In genomic region chr6:101534214-101535052, GRCm38 (mm10) we compare ENCODE assay signal across 9 mouse cellular contexts.
DNase-seq lines count a peak whose midpoint lies in the region; ATAC-seq and TF ChIP-seq lines count a peak whose summit lies in the region.
"Had no signal": no experiment of that assay in that cellular context is flagged by ENCODE, and none has a peak within 500 bp of the region (broad histone marks: within the 10 kb centered on the region; RNA-seq: fewer than 3 reads in every experiment).

No protein-coding gene starts in this region.

- H3K27me3 ChIP-seq in heart, postnatal 0 days (ENCODE audit: control insufficient read depth, insufficient read depth, low read length) = no peaks in the 10 kb centered on the region
- H3K27me3 ChIP-seq: heart, embryonic 13.5 days had no signal

- H3K9me3 ChIP-seq in heart, postnatal 0 days (replicated peaks; ENCODE audit: control insufficient read depth, low read length) = no peaks in the 10 kb centered on the region
- H3K9me3 ChIP-seq: heart, embryonic 13.5 days had no signal

- H3K27ac ChIP-seq in heart, postnatal 0 days (ENCODE audit: low read depth) = no peak overlapping the region
- H3K27ac ChIP-seq: heart, embryonic 13.5 days had no signal

- H3K9ac ChIP-seq in heart, postnatal 0 days (replicated peaks; ENCODE audit: low read depth, low read length) = no peak overlapping the region
- H3K9ac ChIP-seq: heart, embryonic 13.5 days had no signal

- peak; percentile 82 for TF ChIP-seq CTCF in heart, postnatal 0 days (IDR thresholded peaks at IDR 0.05; ENCODE audit: low read depth)

- WGBS in heart, postnatal 0 days = 49% methylated on average over 9 of the region's 9 CpGs

- ATAC-seq in heart, postnatal 0 days (ENCODE audit: insufficient read depth, low read depth) = no peak

- no peaks in the 10 kb centered on the region for H3K4me1 ChIP-seq in heart, postnatal 0 days (ENCODE audit: control insufficient read depth, insufficient read depth)

- H3K36me3 ChIP-seq in heart, postnatal 0 days (replicated peaks; ENCODE audit: control insufficient read depth, insufficient read depth, low read length) = no peaks in the 10 kb centered on the region
- H3K36me3 ChIP-seq: heart, embryonic 13.5 days had no signal

- no peak overlapping the region for H3K4me2 ChIP-seq in heart, postnatal 0 days (ENCODE audit: low read depth, low read length)
- H3K4me2 ChIP-seq: heart, embryonic 13.5 days had no signal

- DNase-seq in heart, postnatal 0 days (ENCODE audit: low spot score) = peak; percentile 48
- DNase-seq in heart, adult 11 months = no peak
- peak; percentile 24 for DNase-seq in ES-CJ7 (ENCODE audit: low read depth, low spot score)
- peak; percentile 78 for DNase-seq in embryo, embryonic 10.5 days (ENCODE audit: low spot score)
- DNase-seq in hindlimb bud, embryonic 11.5 days (ENCODE audit: extremely low spot score, low read depth, low spot score) = peak; percentile 14
- peak; percentile 39 for DNase-seq in lung, postnatal 14 days
- no peak for DNase-seq in spleen, postnatal 36 days (ENCODE audit: low spot score in 2 of 2)
- DNase-seq in cerebellum, adult 8-10 months = no peak

- TF ChIP-seq EP300 in heart, postnatal 0 days (IDR thresholded peaks at IDR 0.05; ENCODE audit: low read depth) = no peak

- H3K4me3 ChIP-seq in heart, postnatal 0 days (ENCODE audit: low read depth, low read length) = no peak overlapping the region
- H3K4me3 ChIP-seq: heart, embryonic 13.5 days had no signal

Comparison
In these comparisons a context has a peak if more than half of its experiments do, and no peak if none do; other contexts are left out.
1. DNase-seq: peak in heart, postnatal 0 days (single experiment), ES-CJ7 (single experiment), embryo, embryonic 10.5 days (single experiment), hindlimb bud, embryonic 11.5 days (single experiment) and lung, postnatal 14 days (single experiment); none in heart, adult 11 months (single experiment), spleen, postnatal 36 days (0 of 2) and cerebellum, adult 8-10 months (single experiment).